Mouse (Mus musculus): ENCODE data around the gene Flt3l. TPM values are rescaled to one million over a fixed set of nuclear protein-coding genes. Genes with fewer than 3 reads are reported as not detected.

Flt3l gene
- polyA plus RNA-seq, 1 experiment from 2014 or later = 2.2 TPM

DNA sequence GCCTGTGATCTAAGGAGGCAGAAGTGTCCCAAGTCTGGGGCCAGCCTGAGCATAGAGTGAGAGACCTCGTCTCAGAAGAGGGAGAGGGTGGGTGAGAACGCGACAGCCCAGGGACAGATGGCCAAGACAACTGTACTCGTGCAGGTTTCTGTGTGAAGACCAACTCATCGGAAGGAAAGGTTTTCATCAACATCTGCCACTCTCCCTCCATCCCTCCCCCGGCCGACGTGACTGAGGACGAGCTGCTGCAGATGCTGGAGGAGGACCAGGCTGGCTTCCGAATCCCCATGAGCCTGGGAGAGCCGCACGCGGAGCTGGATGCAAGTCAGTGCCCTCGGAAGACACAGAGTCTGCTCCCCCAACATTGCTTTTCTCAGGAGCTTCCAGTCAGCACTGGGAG is 21.2 kb upstream of the Flt3l start:
- TF ChIP-seq CTCF (IDR thresholded peaks at IDR 0.05; ENCODE audit: low read depth) = no peak
- no peak for TF ChIP-seq EP300 (optimal IDR thresholded peaks at IDR 0.05)

GRCm38 (mm10) chr7:45156206-45156605 is 20.0 kb upstream of the Flt3l start:
- H3K9me3 ChIP-seq (ENCODE audit: control insufficient read depth, low read length) = no peaks in the 10 kb centered on the region
- DNase-seq (ENCODE audit: low spot score) = no peak
- no peaks in the 10 kb centered on the region for H3K27me3 ChIP-seq (ENCODE audit: control insufficient read depth, insufficient read depth, low read length)
- H3K36me3 ChIP-seq (ENCODE audit: control insufficient read depth, insufficient read depth, low read length) = peaks cover 2% of the 10 kb centered on the region; the same call in 1 of the 2 replicates
- H3K4me3 ChIP-seq (ENCODE audit: low read depth, low read length) = no peak overlapping the region
- H3K27ac ChIP-seq (replicated peaks) = no peak overlapping the region
- 92% methylated on average over 15 of the region's 15 CpGs for WGBS
- ATAC-seq (ENCODE audit: low FRiP score, low TSS enrichment) = no peak
- H3K9ac ChIP-seq (ENCODE audit: low read length) = no peak overlapping the region
- TF ChIP-seq CTCF (IDR thresholded peaks at IDR 0.05; ENCODE audit: low read depth) = no peak
- no peak for TF ChIP-seq EP300 (optimal IDR thresholded peaks at IDR 0.05)
- H3K4me1 ChIP-seq (replicated peaks; ENCODE audit: control insufficient read depth, insufficient read depth) = peaks cover under 1% of the 10 kb centered on the region; the same call in 1 of the 2 replicates
- no peak overlapping the region for H3K4me2 ChIP-seq (replicated peaks; ENCODE audit: low read depth)

More for the DNA sequence above, 21.2 kb upstream of the Flt3l start:
- ATAC-seq (ENCODE audit: low FRiP score, low TSS enrichment) (no peak), DNase-seq (ENCODE audit: low spot score) (no peak)
- Histone ChIP-seq H3K27ac (replicated peaks) (no peak overlapping the region), H3K4me2 (replicated peaks; ENCODE audit: low read depth) (no peak overlapping the region), H3K4me1 (replicated peaks; ENCODE audit: control insufficient read depth, insufficient read depth) (no peaks in the 10 kb centered on the region; the same call in 1 of the 2 replicates), H3K36me3 (ENCODE audit: control insufficient read depth, insufficient read depth, low read length) (peaks cover 2% of the 10 kb centered on the region; the same call in 1 of the 2 replicates), H3K4me3 (ENCODE audit: low read depth, low read length) (no peak overlapping the region), H3K9ac (ENCODE audit: low read length) (no peak overlapping the region), H3K27me3 (ENCODE audit: control insufficient read depth, insufficient read depth, low read length) (no peaks in the 10 kb centered on the region), H3K9me3 (ENCODE audit: control insufficient read depth, low read length) (no peaks in the 10 kb centered on the region)
- WGBS = 84% methylated on average over 14 of the region's 14 CpGs

DNA sequence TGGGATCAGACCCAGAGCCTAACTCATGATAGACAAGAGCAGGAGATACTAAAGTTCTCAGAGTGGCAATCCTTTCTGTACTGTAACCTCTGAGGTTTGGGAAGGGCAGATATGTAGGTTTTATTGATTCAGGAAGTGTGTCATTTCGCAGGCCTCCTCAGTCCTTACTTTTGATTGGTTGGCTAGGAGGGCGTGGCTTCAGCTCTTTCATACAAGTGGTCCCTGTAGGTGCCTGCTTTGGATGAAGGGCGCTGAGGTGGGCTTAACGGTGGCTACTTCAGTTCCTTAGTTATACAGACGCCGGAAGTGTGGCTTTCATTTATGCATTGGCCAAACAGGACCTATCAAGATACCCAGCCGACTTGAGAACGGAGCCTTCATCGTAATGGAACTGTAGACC is 19.4 kb upstream of the Flt3l start:
- Histone ChIP-seq H3K27me3 (ENCODE audit: control insufficient read depth, insufficient read depth, low read length) (no peaks in the 10 kb centered on the region), H3K9ac (ENCODE audit: low read length) (no peak overlapping the region), H3K4me2 (replicated peaks; ENCODE audit: low read depth) (no peak overlapping the region), H3K4me3 (ENCODE audit: low read depth, low read length) (no peak overlapping the region), H3K27ac (replicated peaks) (peak overlapping the region; percentile 35; the same call in 1 of the 2 replicates), H3K9me3 (ENCODE audit: control insufficient read depth, low read length) (no peaks in the 10 kb centered on the region), H3K4me1 (replicated peaks; ENCODE audit: control insufficient read depth, insufficient read depth) (peaks cover 6% of the 10 kb centered on the region; the same call in 1 of the 2 replicates), H3K36me3 (ENCODE audit: control insufficient read depth, insufficient read depth, low read length) (peaks cover 2% of the 10 kb centered on the region; the same call in 1 of the 2 replicates)
- WGBS = 83% methylated on average over 9 of the region's 9 CpGs
- TF ChIP-seq CTCF (IDR thresholded peaks at IDR 0.05; ENCODE audit: low read depth) (no peak), EP300 (optimal IDR thresholded peaks at IDR 0.05) (no peak)
- peak; percentile 38 for DNase-seq (ENCODE audit: low spot score)
- no peak for ATAC-seq (ENCODE audit: low FRiP score, low TSS enrichment)

DNA sequence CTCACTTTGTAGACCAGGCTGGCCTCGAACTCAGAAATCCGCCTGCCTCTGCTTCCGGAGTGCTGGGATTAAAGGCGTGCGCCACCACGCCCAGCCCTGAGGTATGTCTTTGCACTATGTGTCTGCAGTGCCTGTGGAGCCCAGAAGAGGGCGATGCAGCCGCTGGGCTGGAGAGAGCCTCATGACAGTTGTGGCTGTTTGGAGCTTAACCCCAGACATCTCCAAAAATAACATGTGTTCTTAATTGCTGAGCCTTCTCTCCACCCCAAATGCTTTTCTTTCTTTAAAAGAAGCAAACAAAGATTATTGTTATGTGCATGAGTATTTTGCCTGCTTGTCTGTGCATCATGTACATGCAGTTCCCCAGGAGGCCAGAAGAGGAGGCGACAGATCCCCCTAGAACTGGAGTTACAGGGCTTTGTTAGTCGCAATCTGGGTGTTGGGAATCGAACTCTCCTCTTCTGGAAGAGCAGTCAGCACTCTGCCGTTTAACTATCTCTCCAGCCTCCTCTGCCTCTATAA is 18.8 kb upstream of the Flt3l start:
- Histone ChIP-seq H3K36me3 (ENCODE audit: control insufficient read depth, insufficient read depth, low read length) (no peaks in the 10 kb centered on the region; the same call in 1 of the 2 replicates), H3K4me2 (replicated peaks; ENCODE audit: low read depth) (peak overlapping the region; percentile 68), H3K9ac (ENCODE audit: low read length) (no peak overlapping the region), H3K4me3 (ENCODE audit: low read depth, low read length) (peak overlapping the region; percentile 66; the same call in 1 of the 2 replicates), H3K27me3 (ENCODE audit: control insufficient read depth, insufficient read depth, low read length) (no peaks in the 10 kb centered on the region), H3K27ac (replicated peaks) (peak overlapping the region; percentile 35; the same call in 1 of the 2 replicates), H3K4me1 (replicated peaks; ENCODE audit: control insufficient read depth, insufficient read depth) (peaks cover 6% of the 10 kb centered on the region; the same call in 1 of the 2 replicates), H3K9me3 (ENCODE audit: control insufficient read depth, low read length) (no peaks in the 10 kb centered on the region)
- DNase-seq (ENCODE audit: low spot score) (peak; percentile 69), ATAC-seq (ENCODE audit: low FRiP score, low TSS enrichment) (peak; percentile 41)
- TF ChIP-seq CTCF (IDR thresholded peaks at IDR 0.05; ENCODE audit: low read depth) = peak; percentile 74
- TF ChIP-seq EP300 (optimal IDR thresholded peaks at IDR 0.05) = no peak
- 67% methylated on average over 12 of the region's 12 CpGs for WGBS

GRCm38 (mm10) chr7:45154096-45154992 is 18.1 kb upstream of the Flt3l start, which contains the start of the genes Pih1d1 and Aldh16a1:
TSS of gene Pih1d1 (plus strand) at chr7:45154303.
TSS of gene Aldh16a1 (minus strand) at chr7:45154584.
- Histone ChIP-seq H3K4me1 (replicated peaks; ENCODE audit: control insufficient read depth, insufficient read depth) (peaks cover 6% of the 10 kb centered on the region; the same call in 1 of the 2 replicates), H3K36me3 (ENCODE audit: control insufficient read depth, insufficient read depth, low read length) (no peaks in the 10 kb centered on the region), H3K27ac (replicated peaks) (peak within 1 kb of the TSS; percentile 96), H3K4me2 (replicated peaks; ENCODE audit: low read depth) (peak within 1 kb of the TSS; percentile 68), H3K27me3 (ENCODE audit: control insufficient read depth, insufficient read depth, low read length) (no peaks in the 10 kb centered on the region), H3K4me3 (ENCODE audit: low read depth, low read length) (peak within 1 kb of the TSS; percentile 66), H3K9me3 (ENCODE audit: control insufficient read depth, low read length) (no peaks in the 10 kb centered on the region), H3K9ac (ENCODE audit: low read length) (peak within 1 kb of the TSS; percentile 88)
- WGBS = 2% methylated on average over 69 of the region's 69 CpGs
- ATAC-seq (ENCODE audit: low FRiP score, low TSS enrichment) = peak; percentile 92
- peak; percentile 98 for DNase-seq (ENCODE audit: low spot score)
- TF ChIP-seq CTCF (IDR thresholded peaks at IDR 0.05; ENCODE audit: low read depth) (peak; percentile 78), EP300 (optimal IDR thresholded peaks at IDR 0.05) (no peak)

All from stomach, postnatal 0 days (tissue).